Mouse (Mus musculus) embryonic fibroblast, embryonic 13.5 days (primary cell): ENCODE results near the gene Rora.

Experiments used
- CTCF ChIP-seq: IDR thresholded peaks from 2 replicates; pipeline ENCODE4 v1.5.1; 2011; ENCODE audit warnings: mild to moderate bottlenecking, control low read depth, low read length, moderate library complexity, borderline replicate concordance; ENCODE audit not compliant: insufficient read depth
- POLR2A ChIP-seq: IDR thresholded peaks from 2 replicates; pipeline ENCODE4 v1.6.1; 2011; ENCODE audit warnings: low read depth, mild to moderate bottlenecking, control low read depth, low read length, moderate library complexity

GRCm38 (mm10) chr9:69116740-69117139 is 463.2 kb downstream of the Rora start:
- TF ChIP-seq CTCF (no peak), POLR2A (no peak)
